Mouse (Mus musculus) ES-E14 (cell line): ENCODE data around the gene Tbc1d4. TPM values are rescaled to one million over a fixed set of nuclear protein-coding genes. Genes with fewer than 3 reads are reported as not detected.

Experiments used
- DNase-seq: peaks from one replicate; pipeline ENCODE4 v3.0.0-alpha.2; 2013; ENCODE audit warnings: low read depth, low spot score
- H3K27ac ChIP-seq: 2 replicates; pipeline ENCODE4 v1.5.1; 2012; ENCODE audit warnings: low read depth, mild to moderate bottlenecking, low read length, moderate library complexity, mixed read lengths; ENCODE audit not compliant: poor library complexity, insufficient read depth, severe bottlenecking
- H3K36me3 ChIP-seq: 2 replicates; pipeline ENCODE4 v1.6.1; 2012; ENCODE audit warnings: mild to moderate bottlenecking, low read length, moderate library complexity, mixed read lengths; ENCODE audit not compliant: control insufficient read depth, poor library complexity, insufficient read depth, severe bottlenecking
- H3K4me1 ChIP-seq, 2 experiments: fragments of 150-350 bp in 1 of 2; sonication (generic) in 1 of 2; 2 replicates each; pipeline ENCODE4 v1.6.1; 2012; ENCODE audit warnings: low read length in 2 of 2, mild to moderate bottlenecking in 1 of 2, mixed read lengths in 1 of 2; ENCODE audit not compliant: control insufficient read depth in 2 of 2, insufficient read depth in 2 of 2, poor library complexity in 1 of 2
- H3K4me3 ChIP-seq, 2 experiments: fragments of 150-350 bp in 1 of 2; sonication (generic) in 1 of 2; 2 replicates each; pipeline ENCODE4 v1.5.1; 2012; ENCODE audit warnings: low read length in 2 of 2, low read depth in 1 of 2, mild to moderate bottlenecking in 1 of 2, mixed read lengths in 1 of 2; ENCODE audit not compliant: insufficient read depth in 1 of 2, poor library complexity in 1 of 2, severe bottlenecking in 1 of 2
- H3K9ac ChIP-seq: 2 replicates; pipeline ENCODE4 v1.6.1; 2012; ENCODE audit warnings: low read depth, mild to moderate bottlenecking, low read length, mixed read lengths; ENCODE audit not compliant: poor library complexity, insufficient read depth, severe bottlenecking
- H3K9me3 ChIP-seq: fragments of 150-350 bp; sonication (generic); 2 replicates; pipeline ENCODE4 v1.6.1; 2012; ENCODE audit warnings: low read depth, mild to moderate bottlenecking, low read length; ENCODE audit not compliant: control insufficient read depth, insufficient read depth
- CHD2 ChIP-seq: IDR thresholded peaks from 2 replicates; pipeline ENCODE4 v1.6.1; 2014; ENCODE audit warnings: mild to moderate bottlenecking, low read depth, low read length, inconsistent platforms
- HCFC1 ChIP-seq: IDR thresholded peaks from 2 replicates; pipeline ENCODE4 v1.6.1; 2012; ENCODE audit warnings: low read length, inconsistent platforms, borderline replicate concordance; ENCODE audit not compliant: insufficient read depth
- MAFK ChIP-seq: IDR thresholded peaks from 2 replicates; pipeline ENCODE4 v1.6.1; 2014; ENCODE audit warnings: mild to moderate bottlenecking, low read depth, low read length, inconsistent platforms; ENCODE audit not compliant: insufficient read depth
- ZC3H11A ChIP-seq: IDR thresholded peaks from 2 replicates; pipeline ENCODE4 v1.6.1; 2012; ENCODE audit warnings: low read depth, mild to moderate bottlenecking, inconsistent platforms, low read length, borderline replicate concordance
- ZNF384 ChIP-seq: IDR thresholded peaks from 2 replicates; pipeline ENCODE4 v1.6.1; 2012; ENCODE audit warnings: low read depth, low read length, inconsistent platforms
- in situ Hi-C, 2 experiments: fragments of 600-800 bp; cut with MboI; formaldehyde crosslinking; loops; one replicate each; pipeline ENCODE4 v1.15.1; 2025; ENCODE audit warnings: low sequenced_read_pairs in 2 of 2, inconsistent platforms in 1 of 2; ENCODE audit not compliant: unreplicated experiment in 2 of 2
- total RNA-seq: library from RNA; depleted of rRNA; stranded (reverse); fragments of 300-350 nt; gene quantifications from 2 replicates; pipeline ENCODE4 v1.2.3, GENCODE M21; 2012

The Tbc1d4 gene
- total RNA-seq, 1 experiment, result 1.1 TPM

DNA sequence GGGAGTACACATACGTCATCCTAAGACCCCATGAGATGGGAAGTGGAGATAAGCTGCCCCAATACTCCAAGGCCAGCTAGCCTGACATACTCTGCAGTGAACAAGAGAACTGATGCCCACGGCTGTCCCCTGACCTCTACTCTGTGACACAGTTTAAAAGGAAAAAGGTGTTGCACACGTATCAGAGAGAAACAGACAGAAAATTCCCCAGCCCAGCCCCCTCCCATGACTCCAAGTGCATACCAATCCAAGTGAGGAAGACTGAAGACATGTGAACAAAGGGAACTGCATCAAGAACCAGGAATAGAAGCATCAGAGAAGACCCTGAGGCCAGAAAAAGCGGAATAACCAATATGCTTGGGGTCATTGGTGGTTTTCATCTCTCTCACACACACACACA is 93.7 kb downstream of the Tbc1d4 start:
- TF ChIP-seq MAFK (no peak), ZC3H11A (no peak), HCFC1 (no peak), ZNF384 (no peak), CHD2 (no peak)
- no peaks in the 10 kb centered on the region for H3K36me3 ChIP-seq
- in situ Hi-C loops, result no loop called here
- no peaks in the 10 kb centered on the region for H3K9me3 ChIP-seq
- peaks cover 0 to 2% of the 10 kb centered on the region in 2 experiments; a peak in 1 of 4 replicates for H3K4me1 ChIP-seq
- H3K4me3 ChIP-seq, result no peak overlapping the region
- H3K27ac ChIP-seq, result no peak overlapping the region
- no peak for DNase-seq
- H3K9ac ChIP-seq, result no peak overlapping the region

GRCm38 (mm10) chr14:101514557-101514971 is 94.4 kb downstream of the Tbc1d4 start:
- H3K4me3 ChIP-seq, result no peak overlapping the region
- no peak for TF ChIP-seq CHD2
- H3K4me1 ChIP-seq, result peaks cover 0 to 2% of the 10 kb centered on the region in 2 experiments; a peak in 1 of 4 replicates
- H3K36me3 ChIP-seq, result no peaks in the 10 kb centered on the region
- H3K9ac ChIP-seq, result no peak overlapping the region
- no peak for DNase-seq
- no peak overlapping the region for H3K27ac ChIP-seq
- H3K9me3 ChIP-seq, result no peaks in the 10 kb centered on the region
- in situ Hi-C loops, result no loop called here

DNA sequence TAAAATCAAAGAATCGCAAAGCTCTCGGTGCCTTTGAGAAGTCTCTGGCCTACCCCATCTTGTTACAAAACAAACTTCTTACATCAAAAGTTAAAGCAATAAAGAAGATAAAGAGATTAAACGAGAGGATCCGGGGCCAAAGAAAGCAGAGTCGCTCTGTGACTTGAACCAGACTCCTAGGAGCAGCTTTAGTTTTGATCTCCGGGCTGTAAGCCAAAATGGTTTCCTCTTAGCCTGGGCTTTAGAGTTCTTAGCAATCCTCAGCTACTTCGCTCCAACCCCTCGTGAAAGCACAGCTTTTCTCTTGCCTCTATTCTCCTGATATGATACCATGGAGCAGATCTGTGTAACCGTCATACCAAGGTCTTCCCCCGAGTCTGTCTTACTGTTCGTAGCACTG is 95.8 kb downstream of the Tbc1d4 start:
- no peak overlapping the region for H3K27ac ChIP-seq
- no peaks in the 10 kb centered on the region for H3K9me3 ChIP-seq
- H3K4me3 ChIP-seq, result no peak overlapping the region
- no peak for DNase-seq
- H3K4me1 ChIP-seq, result peaks cover 0 to 2% of the 10 kb centered on the region in 2 experiments; a peak in 1 of 4 replicates
- H3K36me3 ChIP-seq, result no peaks in the 10 kb centered on the region
- H3K9ac ChIP-seq, result no peak overlapping the region
- in situ Hi-C loops, result no loop called here
- TF ChIP-seq CHD2 (no peak), ZC3H11A (no peak), MAFK (no peak), HCFC1 (no peak), ZNF384 (no peak)

DNA sequence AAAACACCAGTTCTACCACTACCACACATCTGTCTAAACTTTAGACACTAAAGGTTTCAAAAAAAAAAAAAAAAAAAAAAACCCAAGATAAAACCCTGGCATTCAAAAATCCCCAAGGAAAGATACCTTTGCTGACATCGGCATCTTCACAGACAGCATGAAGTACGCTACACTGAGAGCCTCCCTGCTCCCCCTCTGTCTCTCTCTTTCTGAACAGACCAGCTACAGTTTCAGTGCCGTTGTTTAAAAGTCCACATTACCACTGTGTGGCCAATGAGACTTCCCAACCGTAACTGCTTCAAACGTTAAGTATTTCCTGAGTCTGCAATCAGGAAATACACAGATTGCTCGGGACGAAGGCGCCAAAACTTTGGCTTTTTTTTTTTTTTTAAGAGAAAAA is 97.6 kb downstream of the Tbc1d4 start:
- in situ Hi-C loops, result no loop called here
- no peak overlapping the region for H3K27ac ChIP-seq
- H3K4me3 ChIP-seq, result no peak overlapping the region
- TF ChIP-seq ZNF384 (no peak), ZC3H11A (no peak), MAFK (no peak), HCFC1 (no peak), CHD2 (no peak)
- no peaks in the 10 kb centered on the region for H3K36me3 ChIP-seq
- H3K9me3 ChIP-seq, result no peaks in the 10 kb centered on the region
- H3K9ac ChIP-seq, result no peak overlapping the region
- no peak for DNase-seq
- peaks cover 0 to 2% of the 10 kb centered on the region in 2 experiments; a peak in 1 of 4 replicates for H3K4me1 ChIP-seq

DNA sequence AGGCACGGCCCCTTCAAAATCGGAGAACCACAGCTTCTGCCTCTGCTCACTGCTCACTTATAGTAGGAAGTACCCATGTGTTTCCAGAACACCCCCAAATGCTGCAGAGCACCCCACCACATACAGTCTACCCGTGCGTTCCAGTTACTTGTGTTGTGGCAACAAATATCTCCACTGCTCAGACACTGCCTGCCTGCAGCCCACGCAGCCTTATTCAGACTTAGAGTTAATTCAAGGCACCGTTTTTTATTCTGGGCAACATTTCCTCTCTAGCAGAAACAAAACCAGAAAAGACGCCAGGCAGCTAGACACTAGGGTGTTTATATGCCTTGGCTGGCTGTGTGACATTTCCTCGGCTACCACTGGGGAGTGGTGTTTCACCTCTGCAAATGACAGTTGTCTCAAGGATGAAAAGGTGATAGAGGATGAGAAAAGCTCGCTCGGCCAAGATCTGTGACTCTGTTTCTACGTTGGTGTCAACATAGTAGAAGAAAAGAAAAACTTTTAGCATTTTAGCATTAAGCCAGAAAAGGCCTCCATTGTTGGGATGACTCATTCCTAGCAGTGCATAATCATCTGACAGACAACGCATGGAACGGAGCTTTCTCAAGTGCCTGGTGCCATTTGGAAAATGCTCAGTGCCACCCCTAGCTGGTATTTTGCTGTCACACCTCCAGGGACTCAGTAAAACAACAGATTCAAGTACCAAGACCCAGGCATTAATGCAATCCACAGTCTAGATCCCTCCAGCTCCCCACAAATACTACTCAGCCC is 98.3 kb downstream of the Tbc1d4 start:
- DNase-seq, result no peak
- in situ Hi-C loops, result no loop called here
- H3K4me3 ChIP-seq, result no peak overlapping the region
- no peak overlapping the region for H3K27ac ChIP-seq
- H3K4me1 ChIP-seq, result no peaks in the 10 kb centered on the region
- no peaks in the 10 kb centered on the region for H3K36me3 ChIP-seq
- H3K9ac ChIP-seq, result no peak overlapping the region
- TF ChIP-seq MAFK, result no peak
- no peak for TF ChIP-seq HCFC1
- no peak for TF ChIP-seq CHD2
- no peak for TF ChIP-seq ZC3H11A
- TF ChIP-seq ZNF384, result no peak
- no peaks in the 10 kb centered on the region for H3K9me3 ChIP-seq
